Mouse (Mus musculus) gonadal fat pad, adult 2 months (tissue): ENCODE measurements around the gene Cdk17. TPM values are rescaled to one million over a fixed set of nuclear protein-coding genes. Genes with fewer than 3 reads are reported as not detected.

ENCODE experiments used
- DNase-seq: peaks from one replicate; pipeline ENCODE4 v3.0.0-alpha.2; 2012; ENCODE audit warnings: low read depth
- polyA plus RNA-seq: library from polyadenylated mRNA; depleted of rRNA; stranded (reverse); fragments of >200 nt; gene quantifications from 2 replicates; pipeline ENCODE4 v1.2.3, GENCODE M21; 2012

Cdk17 gene
- polyA plus RNA-seq, 1 experiment = 12.6 TPM

- DNase-seq = no peak
Observed at GRCm38 (mm10) chr10:93283258-93283657, 122.6 kb downstream of the Cdk17 start.

DNA sequence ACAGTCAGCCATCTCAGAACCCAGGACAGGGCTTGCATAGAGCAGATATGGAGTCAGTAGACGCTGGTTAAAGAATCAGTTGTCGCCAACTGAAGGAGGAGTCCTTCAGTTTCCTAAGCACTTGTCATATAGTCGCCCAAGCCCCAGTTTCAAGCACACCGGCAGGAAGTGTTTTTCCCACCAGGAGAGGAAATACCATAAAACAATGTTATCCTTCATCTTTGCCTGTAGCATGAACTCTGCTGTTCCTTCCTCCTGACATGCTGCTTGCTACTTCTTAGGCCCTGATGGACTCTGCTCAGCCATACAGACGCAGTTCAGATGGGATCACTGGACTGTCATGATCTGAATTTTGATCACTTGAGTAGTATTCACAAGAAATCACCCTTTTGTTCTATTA, 124.8 kb downstream of the Cdk17 start:
- DNase-seq = no peak

DNA sequence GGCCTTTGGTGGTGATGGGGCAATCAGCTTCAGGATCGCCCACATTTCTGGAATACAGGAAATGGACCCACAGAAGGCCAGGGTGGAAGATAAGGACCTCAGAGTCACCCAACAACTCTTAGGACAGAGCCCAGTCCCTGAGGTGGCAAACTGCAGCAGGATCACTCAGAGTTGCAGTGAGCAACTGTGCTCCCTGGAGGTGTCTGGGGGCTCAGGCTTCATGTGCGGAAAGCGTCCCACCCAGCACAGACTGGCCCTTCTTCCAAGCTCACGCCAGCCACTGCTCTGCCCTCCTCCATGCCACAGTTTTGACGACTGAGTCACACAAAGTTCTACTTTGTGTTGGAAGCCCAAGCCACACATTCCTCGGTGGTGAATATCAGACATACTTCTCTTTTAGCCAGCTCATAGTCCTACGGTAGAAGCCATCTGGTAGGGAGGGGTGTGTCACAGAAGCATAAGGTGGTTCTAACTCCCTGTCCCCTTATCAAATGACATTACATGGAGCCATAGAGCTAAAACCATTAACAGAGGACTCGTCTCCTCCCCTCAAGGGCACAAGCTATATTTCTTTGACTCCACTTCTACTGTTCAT, 127.0 kb downstream of the Cdk17 start:
- DNase-seq = no peak

- DNase-seq = no peak
Observed at GRCm38 (mm10) chr10:93288336-93288735, 127.7 kb downstream of the Cdk17 start.

DNA sequence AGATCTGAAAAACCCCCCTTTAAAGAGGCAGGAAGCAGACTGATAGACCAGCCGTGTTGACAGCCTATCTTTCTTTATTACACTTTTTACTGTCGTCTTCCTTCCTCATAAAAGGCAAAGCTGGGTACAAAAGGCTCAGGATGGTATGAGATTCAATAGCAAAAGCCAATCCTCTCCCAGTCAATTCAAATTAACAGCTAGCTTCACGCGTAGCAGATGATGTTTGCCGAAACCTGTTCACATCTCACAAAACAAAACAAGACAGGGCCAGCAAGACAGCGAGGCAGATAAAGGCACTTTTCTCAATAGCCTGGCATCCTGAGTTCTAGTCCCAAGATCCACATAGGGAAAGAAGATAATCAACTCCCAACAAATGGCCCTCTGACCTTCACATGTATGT, 128.7 kb downstream of the Cdk17 start:
- no peak for DNase-seq

DNA sequence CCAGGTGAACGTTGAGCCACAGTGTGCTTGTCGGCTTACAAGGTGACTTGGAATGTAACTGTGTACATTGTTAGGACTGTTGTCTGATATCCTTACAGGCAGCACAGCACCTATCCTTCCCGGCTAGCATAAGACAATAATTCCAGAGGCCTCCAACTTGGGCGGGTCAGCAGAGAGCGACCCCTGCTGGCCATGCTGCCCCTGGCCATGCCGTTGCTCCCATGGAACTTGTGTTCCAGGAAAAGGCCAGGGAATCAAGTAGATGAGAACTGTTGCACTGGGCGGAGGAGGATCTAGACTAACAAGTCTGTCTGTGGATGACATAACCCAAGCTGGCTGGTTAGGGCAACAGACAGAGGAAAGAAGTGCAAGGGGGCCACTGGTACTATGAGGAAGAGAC, 130.7 kb downstream of the Cdk17 start:
- no peak for DNase-seq

- no peak for DNase-seq
Observed at GRCm38 (mm10) chr10:93291843-93292242, 131.2 kb downstream of the Cdk17 start.

DNA sequence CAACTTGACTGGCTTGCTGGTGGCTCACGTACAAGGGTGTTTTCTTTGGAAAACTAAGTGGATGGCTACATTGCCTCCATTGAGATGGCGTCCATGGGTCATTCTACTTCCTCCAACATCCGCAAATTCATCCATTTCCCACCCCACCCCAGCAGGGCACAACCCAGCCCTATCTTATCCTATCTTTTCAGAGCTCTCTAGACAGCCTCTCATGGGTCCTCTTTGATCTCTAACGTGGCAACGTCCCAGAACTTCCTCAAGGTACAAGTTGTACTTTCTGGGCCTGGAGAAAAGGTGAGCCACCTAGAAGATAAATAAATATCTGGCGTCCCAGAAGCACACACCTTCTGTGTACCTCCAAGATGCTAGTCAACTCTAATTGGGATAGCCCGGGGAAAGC, 132.9 kb downstream of the Cdk17 start:
- DNase-seq = no peak

- no peak for DNase-seq
Observed at GRCm38 (mm10) chr10:93294547-93295219, 134.0 kb downstream of the Cdk17 start.

GRCm38 (mm10) chr10:93297774-93298173, 137.1 kb downstream of the Cdk17 start:
- DNase-seq = no peak

GRCm38 (mm10) chr10:93298208-93298607, 137.5 kb downstream of the Cdk17 start:
- no peak for DNase-seq

GRCm38 (mm10) chr10:93301831-93302230, 141.2 kb downstream of the Cdk17 start:
- no peak for DNase-seq

DNA sequence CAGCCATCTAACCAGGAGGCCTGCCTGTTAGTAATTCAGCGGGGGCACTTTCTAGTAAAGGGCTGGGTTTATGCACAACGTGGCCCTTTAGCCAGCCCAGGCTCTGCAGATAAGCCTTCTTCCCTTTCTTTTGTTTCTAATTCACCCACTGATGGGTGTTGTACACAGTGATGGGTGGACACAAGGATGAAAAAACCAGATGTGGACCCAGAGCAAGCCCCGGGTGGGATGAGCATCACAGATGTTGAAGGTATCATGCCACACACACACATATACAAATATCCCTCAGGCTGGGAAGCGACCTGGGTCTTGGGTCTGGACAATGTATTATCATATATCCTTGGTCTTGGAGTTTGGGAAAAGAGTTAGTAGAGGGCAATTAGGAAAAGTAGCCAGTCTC, 142.6 kb downstream of the Cdk17 start:
- DNase-seq = no peak

DNA sequence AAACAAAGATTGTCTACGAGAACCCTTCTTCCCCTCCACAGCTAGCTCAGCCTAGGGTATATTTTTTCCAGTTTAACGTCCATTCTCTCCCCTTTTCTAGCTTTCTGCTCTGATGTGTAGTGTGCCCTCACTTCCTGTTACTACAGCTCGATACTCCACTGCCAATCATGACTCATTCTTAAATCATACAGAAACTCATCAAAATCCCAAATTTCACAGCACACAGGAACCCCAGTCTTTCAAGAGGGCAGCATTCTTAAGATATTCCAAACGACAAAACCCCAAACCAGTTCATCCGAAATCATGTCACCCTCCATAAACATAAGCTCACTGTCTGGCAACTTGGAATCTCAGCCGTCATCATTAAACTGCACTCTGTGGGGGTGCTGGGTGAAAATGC, 145.3 kb downstream of the Cdk17 start:
- no peak for DNase-seq

- no peak for DNase-seq
Observed at GRCm38 (mm10) chr10:93306367-93306766, 145.7 kb downstream of the Cdk17 start.

DNA sequence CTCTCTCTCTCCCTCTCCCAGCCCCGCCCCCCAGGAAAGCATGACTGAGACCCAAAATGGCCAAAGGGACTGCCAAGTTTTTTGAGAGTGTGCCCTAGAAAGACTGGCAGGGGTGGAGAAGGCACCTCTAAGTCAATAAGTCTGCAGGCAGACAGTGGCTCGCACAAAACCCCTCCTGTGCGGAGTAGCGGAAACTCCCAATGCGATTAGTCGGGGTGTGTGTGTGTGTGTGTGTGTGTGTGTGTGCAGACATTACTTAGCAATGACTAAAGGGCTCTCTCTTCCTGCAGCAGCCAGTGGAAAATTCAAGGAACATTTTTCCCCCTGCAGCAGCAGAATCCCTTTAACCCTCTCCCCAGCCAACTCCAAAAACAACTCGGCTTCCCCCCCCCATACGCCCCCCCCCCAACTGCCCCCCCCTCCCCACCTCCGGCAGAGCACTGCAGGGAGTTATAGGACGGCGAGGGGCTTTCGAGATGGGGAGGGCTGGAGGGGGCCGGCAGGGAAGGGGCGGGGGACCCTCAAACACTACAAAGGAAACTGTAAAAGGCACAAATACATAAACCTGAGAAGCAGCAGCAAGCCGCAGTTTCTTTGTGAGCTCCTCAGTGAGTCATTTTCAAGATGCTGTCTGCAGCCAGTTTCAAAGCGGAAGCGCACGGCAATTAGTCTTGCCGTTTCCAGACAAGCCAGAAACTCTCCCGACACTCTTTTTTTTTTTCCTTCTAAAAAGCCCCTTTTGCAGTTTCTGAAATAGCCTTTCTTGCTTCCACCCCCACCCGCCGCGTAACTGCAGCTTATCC, 148.7 kb downstream of the Cdk17 start:
- no peak for DNase-seq

- DNase-seq = no peak
Observed at GRCm38 (mm10) chr10:93309934-93310621, 149.4 kb downstream of the Cdk17 start.

GRCm38 (mm10) chr10:93310721-93311411, 150.2 kb downstream of the Cdk17 start, which contains the start of gene Elk3:
Gene Elk3, minus strand, starts transcription at chr10:93311135.
- no peak for DNase-seq

DNA sequence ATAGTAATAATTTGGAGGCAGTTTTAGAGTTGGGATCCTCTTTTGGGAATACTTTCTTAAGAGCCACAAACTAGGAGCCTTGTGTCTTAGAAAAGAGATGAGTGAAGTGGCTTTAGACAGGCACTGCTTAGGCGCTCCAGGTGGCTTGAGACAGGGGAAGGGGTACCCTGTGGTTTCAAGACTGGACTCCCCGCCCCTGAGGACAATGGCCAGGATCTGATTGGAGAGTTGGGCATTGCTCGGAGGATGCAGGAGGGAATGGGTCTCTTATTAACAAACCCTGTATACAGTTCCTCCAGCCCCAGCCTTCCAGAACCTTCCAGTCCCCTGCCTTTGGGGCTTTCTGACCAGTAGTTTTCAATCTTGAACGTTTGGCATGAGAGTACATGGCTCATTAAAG, 150.9 kb downstream of the Cdk17 start:
- DNase-seq = no peak
